Mouse (Mus musculus): ENCODE measurements at regions not wholly inside any gene's neighbourhood (a gene's known extent, or its start where the extent isn't known, plus 50 kb on each side); places are given as distances from the start of the nearest gene placed in this dataset.

DNA sequence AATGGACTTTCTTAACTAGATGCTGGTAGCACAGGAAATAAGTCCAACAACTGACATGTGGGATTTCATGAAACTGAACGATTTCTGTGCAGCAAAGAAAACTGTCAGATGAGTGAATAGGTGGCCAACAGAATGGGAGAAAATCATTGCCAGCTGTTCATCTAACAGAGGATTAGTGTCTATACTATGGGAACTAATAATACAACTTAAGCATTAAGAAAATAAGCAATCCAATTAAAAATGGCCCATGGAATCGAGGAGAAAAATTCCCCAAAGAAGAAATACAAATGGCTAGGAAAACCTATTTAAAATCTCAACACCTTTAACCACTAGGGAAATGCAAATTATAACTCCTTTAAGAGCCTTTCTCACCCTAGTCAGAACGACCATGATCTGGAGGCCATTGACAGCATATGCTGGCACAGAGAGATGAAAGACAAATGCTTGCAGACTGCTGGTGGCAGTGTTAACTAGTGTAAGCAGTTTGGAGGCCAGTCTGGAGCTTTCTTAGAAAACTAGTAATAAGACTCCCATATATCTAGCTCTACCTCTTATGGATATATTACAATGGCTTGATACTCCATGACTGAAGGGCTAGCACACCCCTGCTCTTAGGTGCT, 521.6 kb downstream of the Tmem182 start:
- H3K9ac ChIP-seq (replicated peaks; ENCODE audit: low read length), result no peak overlapping the region
- no peaks in the 10 kb centered on the region for H3K36me3 ChIP-seq (ENCODE audit: control insufficient read depth, insufficient read depth, low read length)
- WGBS, result 14% methylated on average over 3 of the region's 3 CpGs
- H3K9me3 ChIP-seq (ENCODE audit: control insufficient read depth, low read length), result no peaks in the 10 kb centered on the region
- H3K4me1 ChIP-seq (ENCODE audit: control insufficient read depth, insufficient read depth, low read length), result no peaks in the 10 kb centered on the region
- H3K4me3 ChIP-seq (replicated peaks; ENCODE audit: low read depth, low read length), result no peak overlapping the region
- peak; percentile 63; the same call in 1 of the 2 replicates for ATAC-seq (ENCODE audit: low FRiP score, low TSS enrichment)
- no peak overlapping the region for H3K4me2 ChIP-seq (ENCODE audit: low read length)
- DNase-seq, result peak; percentile 55
- H3K27me3 ChIP-seq (ENCODE audit: control insufficient read depth, insufficient read depth, low read length), result no peaks in the 10 kb centered on the region
- no peak overlapping the region for H3K27ac ChIP-seq (replicated peaks; ENCODE audit: low read depth, low read length)

- no peaks in the 10 kb centered on the region for H3K9me3 ChIP-seq (ENCODE audit: control insufficient read depth, low read length)
- peaks cover 12% of the 10 kb centered on the region; the same call in 1 of the 2 replicates for H3K4me1 ChIP-seq (ENCODE audit: control insufficient read depth, insufficient read depth, low read length)
- H3K27me3 ChIP-seq (ENCODE audit: control insufficient read depth, insufficient read depth, low read length), result no peaks in the 10 kb centered on the region
- H3K4me3 ChIP-seq (replicated peaks; ENCODE audit: low read depth, low read length), result no peak overlapping the region
- H3K27ac ChIP-seq (replicated peaks; ENCODE audit: low read depth, low read length), result no peak overlapping the region
- 26% methylated on average over 16 of the region's 16 CpGs for whole genome bisulfite sequencing
- no peak overlapping the region for H3K9ac ChIP-seq (replicated peaks; ENCODE audit: low read length)
- peak overlapping the region; percentile 38 for H3K4me2 ChIP-seq (ENCODE audit: low read length)
- ATAC-seq (ENCODE audit: low FRiP score, low TSS enrichment) (peak; percentile 66; the same call in 1 of the 2 replicates), DNase-seq (peak; percentile 63)
- no peaks in the 10 kb centered on the region for H3K36me3 ChIP-seq (ENCODE audit: control insufficient read depth, insufficient read depth, low read length)
These were observed 544.7 kb downstream of the Tmem182 start for GRCm38 (mm10) chr1:41349798-41350758.

DNA sequence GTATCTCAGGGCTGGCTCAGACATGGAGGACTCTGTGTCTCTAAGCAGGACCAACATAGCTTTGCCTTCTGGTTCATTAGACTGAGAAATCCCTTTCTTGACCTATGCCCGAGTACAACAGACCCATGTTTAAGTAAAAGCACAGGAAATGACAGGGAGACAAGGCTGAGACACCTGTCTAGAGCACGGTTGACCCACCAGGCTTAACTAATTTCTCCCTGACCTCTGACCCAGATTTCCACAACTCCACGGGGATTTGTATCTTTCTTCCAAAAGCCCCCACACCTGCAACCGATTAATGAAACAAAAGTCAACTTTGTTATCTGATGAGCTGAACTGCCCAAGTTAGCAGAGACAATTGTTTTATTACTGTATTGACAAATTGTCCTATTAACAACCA, 553.7 kb downstream of the Tmem182 start:
- Histone ChIP-seq H3K4me2 (ENCODE audit: low read length) (no peak overlapping the region), H3K9me3 (ENCODE audit: control insufficient read depth, low read length) (no peaks in the 10 kb centered on the region), H3K27ac (replicated peaks; ENCODE audit: low read depth, low read length) (no peak overlapping the region), H3K9ac (replicated peaks; ENCODE audit: low read length) (no peak overlapping the region), H3K4me1 (ENCODE audit: control insufficient read depth, insufficient read depth, low read length) (no peaks in the 10 kb centered on the region), H3K27me3 (ENCODE audit: control insufficient read depth, insufficient read depth, low read length) (no peaks in the 10 kb centered on the region), H3K4me3 (replicated peaks; ENCODE audit: low read depth, low read length) (no peak overlapping the region), H3K36me3 (ENCODE audit: control insufficient read depth, insufficient read depth, low read length) (no peaks in the 10 kb centered on the region)
- ATAC-seq (ENCODE audit: low FRiP score, low TSS enrichment) (no peak), DNase-seq (no peak)
- WGBS, result 13% methylated on average over 4 of the region's 4 CpGs

GRCm38 (mm10) chr1:41361512-41361911, 556.1 kb downstream of the Tmem182 start:
- Histone ChIP-seq H3K36me3 (ENCODE audit: control insufficient read depth, insufficient read depth, low read length) (no peaks in the 10 kb centered on the region), H3K27me3 (ENCODE audit: control insufficient read depth, insufficient read depth, low read length) (no peaks in the 10 kb centered on the region), H3K9ac (replicated peaks; ENCODE audit: low read length) (no peak overlapping the region), H3K4me2 (ENCODE audit: low read length) (no peak overlapping the region), H3K27ac (replicated peaks; ENCODE audit: low read depth, low read length) (no peak overlapping the region), H3K4me1 (ENCODE audit: control insufficient read depth, insufficient read depth, low read length) (no peaks in the 10 kb centered on the region), H3K4me3 (replicated peaks; ENCODE audit: low read depth, low read length) (no peak overlapping the region), H3K9me3 (ENCODE audit: control insufficient read depth, low read length) (no peaks in the 10 kb centered on the region)
- ATAC-seq (ENCODE audit: low FRiP score, low TSS enrichment) (no peak), DNase-seq (no peak)
- 75% methylated on average over 3 of the region's 3 CpGs for WGBS

GRCm38 (mm10) chr1:41380013-41380412, 574.6 kb downstream of the Tmem182 start:
- H3K4me2 ChIP-seq (ENCODE audit: low read length), result no peak overlapping the region
- no peaks in the 10 kb centered on the region for H3K9me3 ChIP-seq (ENCODE audit: control insufficient read depth, low read length)
- ATAC-seq (ENCODE audit: low FRiP score, low TSS enrichment), result no peak
- H3K27ac ChIP-seq (replicated peaks; ENCODE audit: low read depth, low read length), result no peak overlapping the region
- 57% methylated on average over 4 of the region's 4 CpGs for WGBS
- H3K4me1 ChIP-seq (ENCODE audit: control insufficient read depth, insufficient read depth, low read length), result peaks cover 6% of the 10 kb centered on the region; the same call in 1 of the 2 replicates
- H3K36me3 ChIP-seq (ENCODE audit: control insufficient read depth, insufficient read depth, low read length), result no peaks in the 10 kb centered on the region
- peak; percentile 65 for DNase-seq
- H3K9ac ChIP-seq (replicated peaks; ENCODE audit: low read length), result no peak overlapping the region
- no peak overlapping the region for H3K4me3 ChIP-seq (replicated peaks; ENCODE audit: low read depth, low read length)
- H3K27me3 ChIP-seq (ENCODE audit: control insufficient read depth, insufficient read depth, low read length), result no peaks in the 10 kb centered on the region

DNA sequence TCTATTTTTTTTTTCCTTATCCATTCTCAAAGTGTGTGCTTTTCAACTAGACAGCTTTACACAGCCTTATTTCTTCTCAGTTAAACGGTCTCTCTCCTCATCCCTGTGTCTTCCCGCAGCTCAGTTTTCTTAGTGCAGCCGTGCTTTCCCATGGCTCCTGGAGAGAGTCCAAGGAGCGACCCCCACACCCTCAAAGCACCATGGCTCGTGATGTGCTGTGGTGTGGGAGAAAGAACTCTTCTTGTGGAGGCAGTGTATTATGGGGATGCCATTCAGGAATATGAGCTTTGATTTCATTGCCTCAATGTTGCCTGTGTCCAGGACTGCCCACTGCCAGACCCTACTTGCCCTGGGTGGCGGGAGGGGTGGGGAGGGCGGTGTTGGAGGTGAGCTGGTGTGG, 576.1 kb downstream of the Tmem182 start:
- H3K9ac ChIP-seq (replicated peaks; ENCODE audit: low read length), result no peak overlapping the region
- no peak overlapping the region for H3K4me3 ChIP-seq (replicated peaks; ENCODE audit: low read depth, low read length)
- no peak overlapping the region for H3K4me2 ChIP-seq (ENCODE audit: low read length)
- ATAC-seq (ENCODE audit: low FRiP score, low TSS enrichment) (no peak), DNase-seq (no peak)
- WGBS, result 76% methylated on average over 7 of the region's 7 CpGs
- H3K27ac ChIP-seq (replicated peaks; ENCODE audit: low read depth, low read length), result no peak overlapping the region
- H3K27me3 ChIP-seq (ENCODE audit: control insufficient read depth, insufficient read depth, low read length), result no peaks in the 10 kb centered on the region
- H3K4me1 ChIP-seq (ENCODE audit: control insufficient read depth, insufficient read depth, low read length), result peaks cover 6% of the 10 kb centered on the region; the same call in 1 of the 2 replicates
- no peaks in the 10 kb centered on the region for H3K9me3 ChIP-seq (ENCODE audit: control insufficient read depth, low read length)
- H3K36me3 ChIP-seq (ENCODE audit: control insufficient read depth, insufficient read depth, low read length), result no peaks in the 10 kb centered on the region

GRCm38 (mm10) chr1:41384731-41385130, 579.3 kb downstream of the Tmem182 start:
- DNase-seq, result no peak
- H3K27ac ChIP-seq (replicated peaks; ENCODE audit: low read depth, low read length), result no peak overlapping the region
- WGBS, result 18% methylated on average over 1 of the region's 1 CpGs

DNA sequence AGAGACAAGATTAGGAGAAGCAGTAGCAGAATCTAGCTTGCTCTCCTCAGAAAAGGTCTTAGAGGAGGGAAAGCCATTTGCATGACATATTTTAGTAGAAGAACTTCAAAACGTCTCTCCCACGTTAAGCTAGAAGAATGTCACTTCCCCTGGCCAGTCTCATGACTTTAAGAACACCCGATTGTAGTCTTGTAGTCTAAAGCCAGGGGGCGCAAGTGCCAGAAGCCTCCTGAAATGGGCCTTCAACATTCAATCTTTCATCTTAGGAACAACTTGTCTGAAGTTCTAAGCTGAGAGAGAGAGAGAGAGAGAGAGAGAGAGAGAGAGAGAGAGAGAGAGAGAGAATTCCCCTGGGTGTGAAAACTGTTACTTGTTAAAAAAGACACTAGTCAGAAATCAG, 581.0 kb downstream of the Tmem182 start:
- DNase-seq, result no peak
- Histone ChIP-seq H3K27ac (replicated peaks; ENCODE audit: low read depth, low read length) (no peak overlapping the region), H3K36me3 (ENCODE audit: control insufficient read depth, insufficient read depth, low read length) (no peaks in the 10 kb centered on the region), H3K9me3 (ENCODE audit: control insufficient read depth, low read length) (no peaks in the 10 kb centered on the region), H3K27me3 (ENCODE audit: control insufficient read depth, insufficient read depth, low read length) (no peaks in the 10 kb centered on the region), H3K4me2 (ENCODE audit: low read length) (no peak overlapping the region), H3K9ac (replicated peaks; ENCODE audit: low read length) (no peak overlapping the region), H3K4me3 (replicated peaks; ENCODE audit: low read depth, low read length) (no peak overlapping the region), H3K4me1 (ENCODE audit: control insufficient read depth, insufficient read depth, low read length) (peaks cover 27% of the 10 kb centered on the region)
- no peak for ATAC-seq (ENCODE audit: low FRiP score, low TSS enrichment)
- 67% methylated on average over 4 of the region's 4 CpGs for WGBS

More at GRCm38 (mm10) chr1:41384731-41385130, 579.3 kb downstream of the Tmem182 start:
- H3K4me2 ChIP-seq (ENCODE audit: low read length), result no peak overlapping the region
- H3K9ac ChIP-seq (replicated peaks; ENCODE audit: low read length), result no peak overlapping the region
- H3K9me3 ChIP-seq (ENCODE audit: control insufficient read depth, low read length), result no peaks in the 10 kb centered on the region
- ATAC-seq (ENCODE audit: low FRiP score, low TSS enrichment), result no peak
- H3K4me3 ChIP-seq (replicated peaks; ENCODE audit: low read depth, low read length), result no peak overlapping the region
- H3K4me1 ChIP-seq (ENCODE audit: control insufficient read depth, insufficient read depth, low read length), result peaks cover 18% of the 10 kb centered on the region; the same call in 1 of the 2 replicates
- H3K36me3 ChIP-seq (ENCODE audit: control insufficient read depth, insufficient read depth, low read length), result no peaks in the 10 kb centered on the region
- H3K27me3 ChIP-seq (ENCODE audit: control insufficient read depth, insufficient read depth, low read length), result no peaks in the 10 kb centered on the region

Data from midbrain, embryonic 14.5 days (tissue).